Mouse (Mus musculus): ENCODE results near the gene Prtn3. TPM values are rescaled to one million over a fixed set of nuclear protein-coding genes. Genes with fewer than 3 reads are reported as not detected.

Gene Prtn3
- polyA plus RNA-seq, 1 experiment = 1.8 TPM

DNA sequence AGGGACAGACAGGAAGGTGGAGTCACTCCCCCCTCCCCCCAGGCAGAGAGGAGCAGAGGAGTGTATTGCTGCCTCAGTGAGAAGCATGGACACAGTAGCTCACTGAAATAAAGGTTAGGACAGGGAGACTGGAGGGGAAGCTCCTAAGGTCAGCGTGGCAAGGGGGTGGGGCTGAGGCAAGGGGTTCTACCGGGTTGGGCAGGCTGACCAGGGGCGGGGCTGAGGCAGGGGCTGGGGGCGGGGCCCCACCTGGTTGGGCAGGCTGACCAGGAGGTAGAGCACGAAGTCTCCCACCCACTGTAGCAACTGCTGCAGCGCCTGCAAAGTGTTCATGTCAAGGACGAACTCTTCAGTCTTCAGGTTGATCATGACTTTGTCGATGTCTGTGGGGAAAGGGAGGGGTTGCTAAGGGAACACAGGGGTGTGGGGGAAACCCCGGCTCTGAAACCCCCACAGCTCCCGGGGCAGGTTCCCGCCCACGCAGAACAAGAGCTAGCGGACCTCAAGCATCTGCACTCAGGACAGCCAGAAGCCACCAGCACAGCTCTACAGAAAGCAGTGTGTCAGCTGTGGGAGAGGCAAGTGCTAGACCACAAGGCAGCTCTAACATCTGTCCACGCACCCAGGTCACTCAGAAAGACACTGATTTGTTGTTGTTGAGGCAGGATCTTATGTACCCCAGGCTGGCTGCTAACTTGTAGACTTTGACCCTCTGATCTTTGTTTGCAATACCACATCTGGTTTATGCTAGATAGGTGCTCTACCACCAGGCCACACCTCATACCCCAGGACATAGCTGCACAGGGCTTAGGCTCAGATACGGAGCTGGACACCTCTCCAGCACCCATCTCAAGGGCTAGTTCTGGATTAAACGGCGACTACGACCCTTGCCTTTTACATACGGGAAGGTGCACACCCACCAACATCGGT is 23.3 kb downstream of the Prtn3 start:
- DNase-seq (ENCODE audit: low read depth, low spot score) = no peak
- 57% methylated on average over 20 of the region's 20 CpGs for WGBS

DNA sequence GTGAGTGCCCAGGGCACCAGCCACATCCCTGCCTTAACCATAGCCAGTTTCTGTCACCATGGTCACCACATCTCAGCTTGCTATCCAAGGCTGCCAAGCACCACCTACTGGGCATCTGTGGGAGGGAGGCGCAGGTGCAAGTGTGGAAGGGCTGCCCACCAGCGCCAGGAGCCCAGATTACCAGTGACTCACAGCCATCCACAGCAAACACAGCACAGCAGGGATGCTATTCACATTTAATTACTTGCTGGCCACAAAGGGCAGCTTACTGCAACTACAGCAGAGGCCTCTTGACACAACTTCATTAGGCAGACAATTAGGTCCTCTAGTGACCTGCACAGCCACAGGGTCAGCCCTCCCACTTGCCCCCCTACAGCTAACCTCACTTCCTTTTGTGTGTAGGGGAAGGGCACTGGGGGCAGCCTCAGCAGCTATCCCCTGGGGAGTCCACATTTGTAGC is 26.7 kb downstream of the Prtn3 start:
- DNase-seq (ENCODE audit: low read depth, low spot score) = no peak
- WGBS = 61% methylated on average over 2 of the region's 2 CpGs

DNA sequence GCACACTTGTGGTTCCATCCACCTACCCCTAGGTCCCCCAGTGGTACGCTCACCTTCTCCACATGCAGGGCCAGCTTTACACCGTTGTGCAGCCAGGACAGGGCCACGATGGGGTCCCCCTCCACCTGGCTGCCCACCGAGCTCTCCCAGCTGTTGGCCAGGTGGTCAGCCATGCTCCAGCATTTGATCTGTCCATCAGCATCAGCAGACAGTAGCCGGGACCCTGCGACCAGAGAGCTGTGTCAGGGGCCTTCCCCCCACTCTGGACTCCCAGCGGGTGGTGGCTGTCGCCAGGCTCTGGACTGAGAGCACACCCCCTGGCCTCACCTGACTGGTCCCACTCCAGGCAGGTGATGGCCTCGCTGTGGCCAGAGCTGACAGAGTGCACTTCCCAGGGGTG is 32.4 kb downstream of the Prtn3 start:
- DNase-seq (ENCODE audit: low read depth, low spot score) = no peak
- 96% methylated on average over 9 of the region's 9 CpGs for WGBS

DNA sequence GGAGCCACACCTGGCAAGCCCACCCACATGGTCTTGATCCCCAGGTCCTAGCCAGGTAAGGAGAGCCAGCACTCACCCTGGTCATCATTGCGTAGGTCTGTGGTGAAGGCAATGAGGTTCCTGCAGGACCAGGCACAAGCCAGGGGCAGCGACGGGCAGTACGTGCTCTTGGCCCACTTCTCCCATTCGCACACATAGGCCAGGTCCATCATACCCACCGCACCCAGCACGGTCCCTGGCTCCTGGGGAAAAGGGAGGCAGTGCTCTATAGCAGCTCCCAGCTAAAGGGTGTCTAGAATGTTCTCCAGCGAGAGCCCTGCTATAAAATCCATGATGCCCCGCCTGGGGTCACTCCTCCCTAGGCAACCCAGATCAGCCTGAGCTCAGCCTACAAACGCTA is 33.1 kb downstream of the Prtn3 start:
- 89% methylated on average over 10 of the region's 10 CpGs for WGBS
- no peak for DNase-seq (ENCODE audit: low read depth, low spot score)

DNA sequence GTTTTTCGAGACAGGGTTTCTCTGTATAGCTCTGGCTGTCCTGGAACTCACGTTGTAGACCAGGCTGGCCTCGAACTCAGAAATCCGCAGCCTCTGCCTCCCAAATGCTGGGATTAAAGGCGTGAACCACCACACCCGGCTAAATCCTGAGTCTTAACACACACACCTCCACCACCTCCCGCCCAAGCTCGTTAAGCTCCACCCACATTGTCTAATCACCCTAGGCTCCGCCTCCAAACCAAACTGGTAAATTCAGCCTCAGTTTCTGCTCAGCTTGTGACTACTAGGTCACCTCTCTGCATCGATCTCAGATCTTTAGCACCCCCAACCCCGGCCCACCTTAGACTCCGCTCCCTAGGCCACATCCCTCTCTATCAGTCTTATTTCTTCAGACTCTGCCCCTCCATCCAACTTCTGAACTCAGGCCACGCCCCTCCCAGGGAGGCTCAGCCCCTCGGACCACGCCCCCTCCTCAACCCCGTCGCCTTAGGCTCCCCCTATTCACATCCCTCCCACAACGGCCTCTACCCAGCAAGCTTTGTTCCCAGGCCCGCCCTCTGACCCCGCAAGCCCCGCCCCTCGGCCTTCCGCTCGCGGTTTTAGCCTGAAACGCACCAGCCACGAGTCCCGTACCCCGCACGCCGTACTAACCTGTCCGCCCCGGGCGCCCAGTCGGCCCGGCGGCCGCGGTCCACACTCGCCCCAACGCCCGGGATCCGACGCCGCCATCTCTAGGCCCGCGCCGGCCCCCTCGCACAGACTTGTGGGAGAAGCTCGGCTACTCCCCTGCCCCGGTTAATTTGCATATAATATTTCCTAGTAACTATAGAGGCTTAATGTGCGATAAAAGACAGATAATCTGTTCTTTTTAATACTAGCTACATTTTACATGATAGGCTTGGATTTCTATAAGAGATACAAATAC is 34.2 kb downstream of the Prtn3 start, which contains the start of gene Med16:
Gene Med16, minus strand, starts transcription at position 757 of the 925 bp plus-strand sequence.
- 1% methylated on average over 52 of the region's 52 CpGs for WGBS
- no peak for DNase-seq (ENCODE audit: low read depth, low spot score)

DNA sequence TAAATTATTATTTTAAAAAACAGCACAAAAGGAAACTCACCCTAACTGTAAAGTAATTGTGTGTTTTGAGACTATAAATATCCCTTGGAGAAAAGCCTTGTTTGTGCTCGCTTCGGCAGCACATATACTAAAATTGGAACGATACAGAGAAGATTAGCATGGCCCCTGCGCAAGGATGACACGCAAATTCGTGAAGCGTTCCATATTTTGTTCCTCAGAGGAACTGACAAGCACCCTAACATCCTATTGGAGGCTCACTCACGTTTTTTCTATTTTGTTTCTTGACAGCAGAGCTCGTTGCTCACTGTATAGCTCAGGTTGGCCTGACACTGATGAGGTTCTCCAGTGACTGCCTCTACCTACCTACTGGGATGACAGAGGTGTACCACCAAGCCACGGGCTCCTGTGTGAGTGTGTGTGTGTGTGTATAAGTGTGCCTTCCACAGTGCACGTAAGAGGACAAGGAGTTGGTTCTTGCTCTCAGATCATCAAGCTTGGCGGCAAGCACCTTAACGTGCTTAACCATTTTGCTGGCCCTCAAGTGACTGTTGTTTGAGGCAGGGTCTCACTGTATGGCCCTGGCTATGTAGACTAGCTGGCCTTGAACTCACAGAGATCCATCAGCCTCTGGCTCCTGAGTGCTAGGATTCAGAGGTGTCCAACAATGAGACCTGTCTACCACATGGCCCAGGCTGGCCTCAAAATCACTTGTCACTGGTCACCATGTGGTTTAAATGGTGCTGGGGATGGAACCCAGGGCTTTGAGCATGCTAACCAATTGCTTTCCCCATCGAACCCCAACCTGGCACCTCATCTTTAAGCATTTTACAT is 35.0 kb downstream of the Prtn3 start:
- no peak for DNase-seq (ENCODE audit: low read depth, low spot score)
- 22% methylated on average over 14 of the region's 14 CpGs for WGBS

DNA sequence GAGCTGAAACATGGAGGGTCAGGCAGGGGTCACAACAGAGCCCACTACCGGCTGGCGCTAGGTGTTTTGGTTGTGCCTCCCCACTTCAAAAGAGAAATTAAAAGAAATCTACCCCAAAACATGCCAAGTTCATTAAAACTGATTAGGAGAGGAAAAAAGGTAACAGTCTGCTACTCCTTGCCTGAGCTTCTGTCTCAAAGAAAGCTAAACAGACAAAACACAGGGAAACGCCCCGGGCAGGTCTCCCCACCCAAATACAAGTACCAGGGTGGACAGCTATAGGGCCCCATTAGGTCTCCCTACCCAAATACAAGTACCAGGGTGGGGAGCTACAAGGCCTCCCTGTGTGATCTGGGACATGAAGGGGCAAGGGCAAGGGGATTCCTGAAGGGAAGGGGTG is 36.3 kb downstream of the Prtn3 start, which contains the start of gene Gm26602:
Gene Gm26602, plus strand, starts transcription at position 301 of the 400 bp plus-strand sequence.
- 94% methylated on average over 4 of the region's 4 CpGs for WGBS
- DNase-seq (ENCODE audit: low read depth, low spot score) = no peak

DNA sequence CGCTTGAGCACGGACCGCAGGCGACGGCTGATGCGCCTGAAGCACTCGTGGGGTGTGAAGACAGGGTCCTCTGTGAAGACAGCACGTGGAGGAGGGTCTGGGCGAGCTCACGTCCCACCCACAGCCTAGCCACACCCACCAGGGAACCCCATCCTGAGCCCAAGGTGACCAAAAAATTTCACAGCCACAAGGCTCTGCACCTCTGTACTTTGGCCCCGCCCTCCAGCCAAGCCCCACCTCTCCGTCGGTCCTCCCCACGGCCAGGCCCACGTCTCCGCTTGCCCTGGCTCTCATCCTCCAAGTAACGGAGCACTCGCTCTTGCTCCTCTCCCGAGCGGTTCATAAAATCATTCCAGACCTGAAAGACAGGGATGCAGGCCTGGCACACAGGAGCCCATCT is 38.1 kb downstream of the Prtn3 start:
- DNase-seq (ENCODE audit: low read depth, low spot score) = no peak
- WGBS = 72% methylated on average over 20 of the region's 20 CpGs

DNA sequence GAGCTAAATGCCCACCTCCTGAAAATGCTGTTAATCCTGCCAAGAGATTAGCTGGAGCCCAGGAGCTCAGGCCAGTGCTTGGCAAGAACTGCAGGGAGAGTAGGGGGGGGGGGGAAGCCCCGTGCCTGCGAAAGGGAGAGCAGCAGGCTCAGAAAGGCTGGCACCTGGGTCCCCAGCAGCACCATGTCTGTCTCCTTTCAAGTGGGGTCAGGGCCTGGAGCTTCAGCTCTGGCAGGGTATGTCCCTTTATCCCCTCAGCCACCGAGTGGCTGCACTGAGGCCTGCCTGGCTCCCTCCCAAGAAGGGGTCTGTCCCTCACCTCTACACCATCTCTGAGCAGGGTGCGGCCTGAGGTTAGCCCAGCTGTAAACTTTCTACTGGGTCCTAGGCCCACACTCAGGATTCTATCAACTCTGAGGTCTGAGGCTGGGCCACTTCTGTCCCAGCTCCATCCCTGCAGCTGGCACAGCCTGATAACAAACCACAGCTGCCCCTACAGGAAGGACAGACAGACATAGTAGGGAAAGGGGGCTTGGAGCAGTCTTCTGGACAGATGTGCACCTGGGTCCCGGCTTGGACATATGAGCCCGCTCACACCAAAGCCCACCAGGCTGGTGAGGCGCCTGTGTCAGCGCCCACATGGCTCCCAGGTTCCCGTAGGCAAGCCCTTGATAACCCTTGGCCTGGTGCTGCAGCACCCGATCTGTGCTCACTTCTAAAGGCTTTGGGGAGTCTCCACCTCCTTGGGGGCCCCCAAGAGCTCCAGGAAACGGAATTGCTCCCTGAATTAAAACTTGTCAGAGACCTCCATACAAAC is 40.1 kb downstream of the Prtn3 start:
- DNase-seq (ENCODE audit: low read depth, low spot score) = no peak
- 36% methylated on average over 11 of the region's 11 CpGs for WGBS

DNA sequence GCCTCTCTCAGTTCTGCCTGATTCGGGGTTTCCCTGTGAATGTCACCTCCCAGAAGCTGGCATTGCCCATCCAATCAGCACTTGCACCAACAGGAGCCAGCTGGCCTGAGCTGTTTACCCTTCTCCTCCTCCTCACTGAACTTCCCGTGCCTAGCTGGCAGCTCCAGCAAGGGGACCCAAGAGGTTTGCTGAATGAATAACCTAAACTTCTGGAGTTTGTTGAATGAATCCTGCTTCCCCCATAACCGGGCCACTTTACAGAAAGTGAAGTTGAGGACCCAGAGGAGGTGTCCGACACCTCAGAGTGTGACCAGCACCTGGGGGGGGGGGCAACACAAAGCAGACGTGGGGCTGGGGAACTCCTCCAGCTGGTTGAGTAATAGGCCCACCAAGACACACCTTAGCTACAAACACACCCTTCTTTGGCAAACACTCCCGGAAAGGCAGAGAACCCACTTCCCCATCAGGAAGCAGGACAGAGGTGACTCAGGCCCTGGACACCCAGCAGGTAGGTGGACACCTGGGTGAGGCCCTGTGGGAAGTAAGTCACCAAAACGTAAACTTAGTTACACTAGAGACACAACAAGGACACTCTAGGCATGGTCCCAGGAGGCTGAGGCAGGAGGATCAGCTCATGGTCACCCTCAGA is 40.8 kb downstream of the Prtn3 start:
- no peak for DNase-seq (ENCODE audit: low read depth, low spot score)
- 21% methylated on average over 7 of the region's 7 CpGs for WGBS

DNA sequence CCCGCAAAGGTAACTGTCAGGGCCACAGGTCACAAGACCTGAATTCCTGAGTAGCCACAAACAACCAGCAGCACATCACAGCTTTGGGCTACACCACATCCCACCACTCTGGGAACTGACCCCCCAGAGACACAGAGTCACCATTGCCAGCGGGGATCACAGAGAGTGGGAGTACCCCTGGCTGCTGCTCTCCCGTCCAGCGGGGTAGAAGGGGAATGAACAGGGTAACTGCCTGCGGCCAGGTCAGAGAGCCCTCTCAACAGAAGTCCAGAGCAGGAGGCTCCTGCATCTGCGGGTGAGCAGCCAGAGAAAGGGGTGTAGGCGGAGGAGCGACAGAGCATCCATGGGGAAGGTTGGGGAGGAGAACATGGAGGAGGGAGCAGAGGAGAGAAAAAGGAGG is 41.8 kb downstream of the Prtn3 start:
- no peak for DNase-seq (ENCODE audit: low read depth, low spot score)
- 5% methylated on average over 8 of the region's 8 CpGs for WGBS

DNA sequence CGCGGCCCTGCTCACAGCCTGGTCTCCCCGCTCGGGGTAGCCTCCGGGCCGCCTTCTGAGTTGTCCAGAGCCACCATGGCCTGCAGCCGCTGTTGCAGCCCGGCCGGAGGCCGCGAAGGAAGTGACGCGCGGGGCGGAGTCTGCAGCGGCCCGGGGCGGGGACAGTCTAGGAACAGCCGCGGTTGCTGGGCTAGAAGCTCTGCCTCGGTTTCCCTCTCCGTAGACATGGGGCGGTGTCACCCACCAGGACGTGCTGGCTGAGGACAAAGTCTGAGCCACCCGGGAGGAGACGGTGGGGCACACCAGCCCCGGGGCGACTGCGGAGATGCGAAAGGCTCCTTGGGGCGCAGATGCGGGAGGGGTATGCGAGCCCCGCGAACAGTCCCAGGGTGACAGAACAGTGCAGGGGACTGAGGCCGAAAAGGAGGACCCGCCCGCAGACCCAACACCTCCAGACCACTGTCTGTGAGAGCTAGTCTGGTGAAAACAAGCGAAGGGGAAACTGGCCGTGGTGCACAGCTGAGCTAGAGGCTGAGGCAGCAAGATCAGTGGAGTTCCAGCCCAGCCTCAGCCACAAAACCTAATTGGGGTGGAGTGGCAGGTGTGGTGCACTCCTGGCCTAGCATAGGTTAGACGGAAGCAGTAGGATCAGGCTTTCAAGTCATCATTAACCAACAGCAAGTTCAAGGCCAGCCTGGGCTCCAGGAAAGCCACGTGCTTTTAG is 42.7 kb downstream of the Prtn3 start, which contains the start of gene Kiss1r:
Gene Kiss1r, plus strand, starts transcription at position 164 of the 724 bp plus-strand sequence.
- no peak for DNase-seq (ENCODE audit: low read depth, low spot score)
- 2% methylated on average over 42 of the region's 42 CpGs for WGBS

DNA sequence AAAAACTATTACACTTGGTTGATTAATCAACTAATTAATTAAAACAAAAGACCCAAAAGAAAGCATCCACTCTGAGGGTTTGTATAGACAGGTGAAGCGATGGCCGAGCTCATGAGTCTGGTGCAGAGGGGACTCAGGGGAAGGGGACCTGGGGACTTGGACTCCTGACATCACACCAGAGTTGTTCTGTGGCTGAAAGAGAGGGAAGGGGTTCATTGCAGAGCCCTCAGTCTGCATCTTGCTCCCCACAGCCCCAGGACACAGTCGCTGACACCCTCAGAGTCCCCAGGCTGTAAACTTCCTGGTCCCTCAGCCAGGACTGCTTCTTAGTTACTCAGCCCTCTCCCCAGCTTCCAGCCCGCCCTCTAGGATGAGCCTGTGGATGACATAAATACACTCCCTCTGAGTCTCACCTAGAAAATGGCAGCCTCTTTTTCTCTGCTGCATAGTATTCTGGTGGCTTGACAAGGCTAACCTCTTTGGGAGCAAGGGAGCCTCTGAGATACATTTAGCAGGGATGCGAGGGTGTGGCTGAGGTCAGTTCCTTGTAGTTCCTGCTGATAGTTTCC is 43.3 kb downstream of the Prtn3 start:
- WGBS = 80% methylated on average over 5 of the region's 5 CpGs
- no peak for DNase-seq (ENCODE audit: low read depth, low spot score)

DNA sequence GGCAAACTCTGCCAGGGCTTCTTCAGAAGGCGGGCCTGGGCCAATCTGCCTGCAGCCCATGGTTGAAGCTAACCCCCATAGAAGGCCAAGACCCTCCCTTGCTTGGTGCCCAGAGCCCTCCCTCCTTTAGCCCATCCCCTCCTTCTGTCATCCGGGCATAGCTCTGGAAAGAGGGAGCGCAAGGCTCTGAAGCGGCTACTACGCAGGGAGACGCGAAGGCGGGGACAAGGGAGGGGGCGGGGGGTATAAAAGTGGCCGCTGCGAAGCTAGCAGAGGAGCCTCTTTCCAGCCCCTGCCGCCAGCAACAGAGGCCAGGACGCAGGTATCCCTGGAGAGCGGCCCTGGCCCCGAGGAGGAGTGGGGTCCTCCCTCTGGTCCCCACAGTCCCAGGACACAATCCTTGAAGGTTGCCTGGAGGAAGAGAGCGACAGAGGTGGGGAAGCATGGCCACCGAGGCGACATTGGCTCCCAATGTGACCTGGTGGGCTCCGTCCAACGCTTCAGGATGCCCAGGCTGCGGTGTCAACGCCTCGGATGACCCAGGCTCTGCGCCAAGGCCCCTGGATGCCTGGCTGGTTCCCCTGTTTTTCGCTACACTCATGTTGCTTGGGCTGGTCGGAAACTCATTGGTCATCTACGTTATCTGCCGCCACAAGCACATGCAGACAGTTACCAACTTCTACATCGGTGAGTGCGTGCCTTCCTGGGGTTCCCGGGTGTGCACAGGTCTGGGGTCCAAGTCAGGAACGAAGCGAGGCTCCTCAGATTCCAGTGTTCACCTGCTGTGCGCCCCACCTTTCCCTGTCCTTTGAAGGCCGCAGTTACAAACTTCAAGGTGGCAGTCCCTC is 44.2 kb downstream of the Prtn3 start:
- DNase-seq (ENCODE audit: low read depth, low spot score) = no peak
- 62% methylated on average over 35 of the region's 35 CpGs for WGBS

DNA sequence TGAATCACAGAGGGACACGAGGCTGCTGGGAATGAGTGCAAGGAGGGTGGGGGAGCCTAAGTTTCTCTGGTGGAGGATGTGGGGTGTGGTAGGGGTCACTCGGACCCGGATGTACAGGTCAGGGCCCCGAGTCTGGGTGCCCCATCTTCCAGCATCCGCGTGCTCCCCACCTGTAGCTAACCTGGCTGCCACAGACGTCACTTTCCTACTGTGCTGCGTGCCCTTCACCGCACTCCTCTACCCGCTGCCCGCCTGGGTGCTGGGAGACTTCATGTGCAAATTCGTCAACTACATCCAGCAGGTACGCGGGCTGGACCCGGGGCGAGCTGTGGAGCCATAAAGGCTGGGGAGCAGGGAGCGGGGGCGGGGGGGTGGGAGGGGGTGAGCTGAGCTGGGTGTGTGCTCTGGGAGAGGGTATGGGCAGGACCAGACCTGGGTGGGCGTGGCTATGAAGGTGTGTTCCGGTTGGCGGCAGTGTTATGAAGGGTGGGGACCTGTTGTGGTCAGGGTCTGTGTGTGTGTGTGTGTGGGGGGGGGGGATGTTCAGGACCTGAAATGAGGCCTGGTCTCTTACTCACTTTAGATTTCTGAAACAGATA is 45.1 kb downstream of the Prtn3 start:
- DNase-seq (ENCODE audit: low read depth, low spot score) = no peak
- whole genome bisulfite sequencing = 20% methylated on average over 21 of the region's 21 CpGs
